In genomic region chr11:95105274-95105874, GRCm38 (mm10) we compare ENCODE assay signal across 9 mouse cellular contexts. TPM values are rescaled to one million over a fixed set of nuclear protein-coding genes. Genes with fewer than 3 reads are reported as not detected.
A peak's percentile ranks its signal among the peaks of the same experiment; 100 is the strongest.
DNase-seq lines count a peak whose midpoint lies in the region; ATAC-seq and TF ChIP-seq lines count a peak whose summit lies in the region.
"Had no signal": no experiment of that assay in that cellular context is flagged by ENCODE, and none has a peak within 500 bp of the region (broad histone marks: within the 10 kb centered on the region; RNA-seq: fewer than 3 reads in every experiment).

No protein-coding gene starts in this region.

- peak overlapping the region; percentile 29 for H3K4me2 ChIP-seq in liver, embryonic 15.5 days

- no peak overlapping the region for H3K9ac ChIP-seq in liver, embryonic 15.5 days

- H3K79me2 ChIP-seq in C2C12 (ENCODE audit: control insufficient read depth, insufficient read depth), result no peaks in the 10 kb centered on the region

- H3K79me3 ChIP-seq in C2C12 (ENCODE audit: low read depth), result no peaks in the 10 kb centered on the region

- H3ac ChIP-seq in C2C12 (ENCODE audit: control insufficient read depth, insufficient read length, low read depth), result peak overlapping the region; percentile 44

- in situ Hi-C loops in Patski (cut with MboI; ENCODE audit: low pct_unique_long_range_greater_than_20kb), result loop anchor here (5.0 kb wide), 2 partner anchors 38 to 63 kb away; partner anchors contain the start of gene Pdk2

- 2% methylated on average over 25 of the region's 25 CpGs for WGBS in liver, embryonic 15.5 days (ENCODE audit: insufficient replicate concordance)

- H3K27me3 ChIP-seq in C2C12 (ENCODE audit: control insufficient read depth, insufficient read depth, insufficient read length), result no peaks in the 10 kb centered on the region
- no peaks in the 10 kb centered on the region for H3K27me3 ChIP-seq in Patski
- peaks cover 57% of the 10 kb centered on the region for H3K27me3 ChIP-seq in liver, embryonic 15.5 days

- H3K9me3 ChIP-seq in liver, embryonic 15.5 days (replicated peaks), result no peaks in the 10 kb centered on the region

- CTCF ChIA-PET in Patski (lab: Charles Lee), result interaction anchor here (0.8 to 4.0 kb wide), 11 partner anchors 9 to 135 kb away, joined by 3 to 56 read pairs (median 5); partner anchors contain the start of gene Itga3

- H3K4me1 ChIP-seq in liver, embryonic 15.5 days (replicated peaks), result 0 out of 2 replicates have a peak, but pooled peaks cover 8% of the 10 kb centered on the region

- no peaks in the 10 kb centered on the region for H3K36me3 ChIP-seq in C2C12 (ENCODE audit: control insufficient read depth, insufficient read depth)
- H3K36me3 ChIP-seq in liver, embryonic 15.5 days (replicated peaks), result no peaks in the 10 kb centered on the region

- ATAC-seq in Patski, result peak; percentile 10
- 0 out of 2 replicates have a peak, but pooled peaks have one; percentile 9 for ATAC-seq in liver, embryonic 15.5 days (ENCODE audit: insufficient read depth)

- no peak overlapping the region for H3K4me3 ChIP-seq in C2C12 (ENCODE audit: insufficient read depth, poor library complexity, severe bottlenecking)
- H3K4me3 ChIP-seq in liver, embryonic 15.5 days (replicated peaks), result no peak overlapping the region

- POLR2A ChIA-PET in Patski (lab: Charles Lee), result interaction anchor here (0.6 to 4.0 kb wide), 12 partner anchors 16 to 1515 kb away, joined by 3 to 29 read pairs (median 4); partner anchors contain the start of genes Itga3 and Ppp1r9b

- no peak for TF ChIP-seq CTCF in C2C12 (IDR thresholded peaks at IDR 0.05; ENCODE audit: control insufficient read depth, insufficient read depth, insufficient read length)
- TF ChIP-seq CTCF in Patski (IDR thresholded peaks at IDR 0.05), result peak; percentile 43

- no peak for DNase-seq in Patski (ENCODE audit: low read depth, low spot score)
- DNase-seq in heart, postnatal 4 days, result peak; percentile 35
- DNase-seq in retina, embryonic 14.5 days (ENCODE audit: low spot score), result peak; percentile 50
- no peak for DNase-seq in gastrocnemius, postnatal 4 days (ENCODE audit: low spot score in 2 of 2)
- DNase-seq in urinary bladder, postnatal 10 days (ENCODE audit: low spot score), result no peak
- DNase-seq in cerebellum, adult 11-12 months, result no peak

- no peak overlapping the region for H3K27ac ChIP-seq in liver, embryonic 15.5 days (replicated peaks)

TF ChIP-seq in C2C12, 6 proteins besides CTCF, POLR2A, EP300 and RAD21:
- TF ChIP-seq FOSL1 (IDR thresholded peaks at IDR 0.05; ENCODE audit: insufficient read depth, low read length, poor library complexity, severe bottlenecking), result no peak
- TF ChIP-seq MYOD1 (IDR thresholded peaks at IDR 0.05; ENCODE audit: control insufficient read depth, insufficient read length, low read depth), result peak; percentile 27
- TF ChIP-seq MYOG (IDR thresholded peaks at IDR 0.05; ENCODE audit: control insufficient read depth, extremely low read depth, insufficient read length), result no peak

RNA-seq across cellular contexts. Expression of gene Dlx3, which starts 14.5 kb away (rescaled TPM):
- 31.8 TPM for polyA plus RNA-seq in C2C12 (2012; fragmentation: generic; extraction: Trizol)
- polyA plus RNA-seq in Patski (2021), result not detected
- not detected for total RNA-seq in heart, postnatal 4 days (2021)
- 0.05 TPM in 1 of 2 replicates, not detected in the other for polyA plus RNA-seq in liver, embryonic 15.5 days (2015; fragmentation: Nextera tagmentation; extraction: Ambion mirVana)
- total RNA-seq in gastrocnemius, postnatal 4 days (2021), result under 1 TPM; 0.34 to 0.60 TPM
- total RNA-seq: neutrophil, adult 5-6 weeks had no signal

RNA-seq across cellular contexts. Expression of gene Itga3, which starts 28.8 kb away (rescaled TPM):
- polyA plus RNA-seq in C2C12 (2012; fragmentation: generic; extraction: Trizol) (51.1 TPM), Patski (2021) (355 TPM)
- 10 to 100 TPM; 16.1 to 16.4 TPM for total RNA-seq in heart, postnatal 4 days (2021)
- 2.0 and 2.6 TPM in 2 replicates for polyA plus RNA-seq in liver, embryonic 15.5 days (2015; fragmentation: Nextera tagmentation; extraction: Ambion mirVana)
- total RNA-seq in gastrocnemius, postnatal 4 days (2021), result 1 to 10 TPM; 4.8 to 5.5 TPM

RNA-seq across cellular contexts. Expression of gene Dlx4, which starts 40.7 kb away (rescaled TPM):
- polyA plus RNA-seq in C2C12 (2012; fragmentation: generic; extraction: Trizol), result 0.37 TPM
- polyA plus RNA-seq in Patski (2021), result 1.3 TPM
- total RNA-seq in heart, postnatal 4 days (2021), result not detected
- 0.07 and 0.09 TPM in 2 replicates for polyA plus RNA-seq in liver, embryonic 15.5 days (2015; fragmentation: Nextera tagmentation; extraction: Ambion mirVana)
- not detected for total RNA-seq in gastrocnemius, postnatal 4 days (2021)
- total RNA-seq: neutrophil, adult 5-6 weeks had no signal

Comparison
In these comparisons a context has a peak if more than half of its experiments do, and no peak if none do; other contexts are left out.
1. DNase-seq: peak in heart, postnatal 4 days (single experiment) and retina, embryonic 14.5 days (single experiment); none in Patski (single experiment), gastrocnemius, postnatal 4 days (0 of 2), urinary bladder, postnatal 10 days (single experiment) and cerebellum, adult 11-12 months (single experiment).
2. RNA of gene Dlx3, which starts 14.5 kb away (polyA plus RNA-seq): 31.8 TPM in C2C12 (single experiment); 0.05 TPM in liver, embryonic 15.5 days and not detected in Patski (single experiment); every median in the first group is over 10 times any median in the second.
3. RNA of gene Itga3, which starts 28.8 kb away (polyA plus RNA-seq): 355 TPM in Patski (single experiment) and 51.1 TPM in C2C12 (single experiment); 2.0 to 2.6 TPM in liver, embryonic 15.5 days; every median in the first group is over 10 times any median in the second.